Mouse (Mus musculus) testis, adult 2 months (tissue): Measurements from ENCODE around the gene Cdon. TPM values are rescaled to one million over a fixed set of nuclear protein-coding genes. Genes with fewer than 3 reads are reported as not detected.
A peak's percentile ranks its signal among the peaks of the same experiment; 100 is the strongest.

Experiments
- H3K27ac ChIP-seq: fragments of 200-500 bp; 2 replicates; pipeline ENCODE4 v1.5.1; 2012; ENCODE audit warnings: low read depth, low read length; ENCODE audit not compliant: control insufficient read depth, insufficient read depth
- H3K27me3 ChIP-seq: fragments of 200-500 bp; 2 replicates; pipeline ENCODE4 v1.6.1; 2012; ENCODE audit warnings: mild to moderate bottlenecking, low read length, moderate library complexity; ENCODE audit not compliant: control insufficient read depth, insufficient read depth
- H3K36me3 ChIP-seq: fragments of 200-500 bp; 2 replicates; pipeline ENCODE4 v1.6.1; 2012; ENCODE audit warnings: mild to moderate bottlenecking, low read length; ENCODE audit not compliant: control insufficient read depth, insufficient read depth
- H3K4me1 ChIP-seq: fragments of 200-500 bp; 2 replicates; pipeline ENCODE4 v1.6.1; 2012; ENCODE audit warnings: low read length; ENCODE audit not compliant: control insufficient read depth, insufficient read depth
- H3K4me3 ChIP-seq: fragments of 200-500 bp; 2 replicates; pipeline ENCODE4 v1.5.1; 2012; ENCODE audit warnings: low read depth, mild to moderate bottlenecking, low read length, moderate library complexity, mixed read lengths; ENCODE audit not compliant: control insufficient read depth
- CTCF ChIP-seq: fragments of 200-500 bp; IDR thresholded peaks from 2 replicates; pipeline ENCODE4 v1.5.1; 2012; ENCODE audit warnings: low read depth, mild to moderate bottlenecking, inconsistent platforms, low read length, moderate library complexity; ENCODE audit not compliant: control insufficient read depth, insufficient read depth, insufficient replicate concordance
- POLR2A ChIP-seq: fragments of 200-500 bp; IDR thresholded peaks from 2 replicates; pipeline ENCODE4 v1.6.1; 2012; ENCODE audit warnings: low read depth, mild to moderate bottlenecking, inconsistent platforms, low read length, moderate library complexity; ENCODE audit not compliant: control insufficient read depth
- polyA plus RNA-seq: library from polyadenylated mRNA; depleted of rRNA; stranded (reverse); fragments of >200 nt; gene quantifications from 2 replicates; pipeline ENCODE4 v1.2.3, GENCODE M21; 2012

The Cdon gene
- polyA plus RNA-seq, 1 experiment = 2.0 TPM

GRCm38 (mm10) chr9:35402584-35402991 is 18.3 kb upstream of the Cdon start:
- no peaks in the 10 kb centered on the region for H3K27me3 ChIP-seq
- H3K27ac ChIP-seq = no peak overlapping the region
- peaks cover 2% of the 10 kb centered on the region for H3K4me1 ChIP-seq

GRCm38 (mm10) chr9:35403490-35403889 is 17.4 kb upstream of the Cdon start:
- H3K27me3 ChIP-seq = no peaks in the 10 kb centered on the region

More at GRCm38 (mm10) chr9:35402584-35402991, 18.3 kb upstream of the Cdon start:
- H3K4me3 ChIP-seq = no peak overlapping the region
- no peak for TF ChIP-seq CTCF
- no peak for TF ChIP-seq POLR2A
- H3K36me3 ChIP-seq = no peaks in the 10 kb centered on the region

GRCm38 (mm10) chr9:35405038-35405905 is 15.7 kb upstream of the Cdon start:
- Histone ChIP-seq H3K27me3 (no peaks in the 10 kb centered on the region), H3K4me3 (no peak overlapping the region), H3K36me3 (no peaks in the 10 kb centered on the region), H3K4me1 (peaks cover 2% of the 10 kb centered on the region), H3K27ac (no peak overlapping the region)
- TF ChIP-seq POLR2A (no peak), CTCF (no peak)

More at GRCm38 (mm10) chr9:35403490-35403889, 17.4 kb upstream of the Cdon start:
- no peaks in the 10 kb centered on the region for H3K36me3 ChIP-seq
- peaks cover 2% of the 10 kb centered on the region for H3K4me1 ChIP-seq
- H3K27ac ChIP-seq = no peak overlapping the region
- H3K4me3 ChIP-seq = no peak overlapping the region
- TF ChIP-seq POLR2A (no peak), CTCF (no peak)

- Histone ChIP-seq H3K4me1 (no peaks in the 10 kb centered on the region), H3K4me3 (no peak overlapping the region), H3K36me3 (no peaks in the 10 kb centered on the region), H3K27me3 (no peaks in the 10 kb centered on the region), H3K27ac (no peak overlapping the region)
- TF ChIP-seq POLR2A (no peak), CTCF (no peak)
Measured at GRCm38 (mm10) chr9:35411225-35411965, 9.5 kb upstream of the Cdon start.

- Histone ChIP-seq H3K4me1 (no peaks in the 10 kb centered on the region), H3K36me3 (no peaks in the 10 kb centered on the region), H3K27me3 (no peaks in the 10 kb centered on the region), H3K27ac (no peak overlapping the region), H3K4me3 (no peak overlapping the region)
- TF ChIP-seq CTCF (no peak), POLR2A (no peak)
Measured at GRCm38 (mm10) chr9:35411975-35412374, 9.0 kb upstream of the Cdon start.

GRCm38 (mm10) chr9:35421730-35422235 is 855 bp downstream of the Cdon start:
- H3K4me3 ChIP-seq = peak overlapping the region; percentile 85
- no peak for TF ChIP-seq CTCF
- no peak for TF ChIP-seq POLR2A
- no peak overlapping the region; the same call in 1 of the 2 replicates for H3K27ac ChIP-seq
- H3K27me3 ChIP-seq = no peaks in the 10 kb centered on the region
- peaks cover 6% of the 10 kb centered on the region for H3K4me1 ChIP-seq
- H3K36me3 ChIP-seq = no peaks in the 10 kb centered on the region

- Histone ChIP-seq H3K36me3 (no peaks in the 10 kb centered on the region), H3K4me3 (no peak overlapping the region), H3K27me3 (no peaks in the 10 kb centered on the region), H3K4me1 (peaks cover 6% of the 10 kb centered on the region), H3K27ac (no peak overlapping the region)
- TF ChIP-seq POLR2A (no peak), CTCF (no peak)
Measured at GRCm38 (mm10) chr9:35422405-35422941, 1.5 kb downstream of the Cdon start.
